Mouse (Mus musculus): ENCODE measurements around the gene Supt6.
A peak's percentile ranks its signal among the peaks of the same experiment; 100 is the strongest.
"Not testable (repeated sequence)": the region's sequence is repeated elsewhere in the genome, so short reads cannot be mapped to it uniquely, and the experiment has no call there.

The Supt6 gene

DNA sequence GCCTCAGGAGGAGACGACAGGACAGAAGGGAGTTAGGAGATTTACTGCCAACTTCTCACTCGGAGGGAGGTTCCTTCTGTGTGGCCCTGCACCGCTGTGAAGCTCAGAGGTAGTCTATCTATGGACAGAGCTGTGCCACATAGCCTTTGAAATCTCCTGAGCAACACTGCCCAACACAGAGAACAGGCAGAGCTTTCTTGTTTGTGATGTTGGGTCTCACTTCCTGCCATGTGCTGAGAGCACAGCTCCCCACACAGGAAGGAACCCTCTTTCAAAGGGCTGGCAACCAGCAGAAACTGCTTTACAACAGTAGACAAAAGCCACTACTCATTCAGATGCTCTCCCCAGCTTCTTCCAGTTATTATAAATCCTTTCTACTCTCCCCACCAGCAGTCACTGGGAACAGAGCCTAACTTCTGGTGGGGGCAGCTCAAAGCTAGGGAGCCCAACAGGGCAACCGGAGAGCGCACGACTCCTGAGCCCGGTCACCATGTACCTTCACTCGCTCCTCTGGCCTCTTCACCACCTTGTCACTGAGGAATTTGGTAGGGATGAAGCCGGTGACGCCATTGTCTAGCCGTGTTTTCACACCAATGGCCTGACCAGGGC lies 30.0 kb downstream of the Supt6 start:
- DNase-seq = no peak

DNA sequence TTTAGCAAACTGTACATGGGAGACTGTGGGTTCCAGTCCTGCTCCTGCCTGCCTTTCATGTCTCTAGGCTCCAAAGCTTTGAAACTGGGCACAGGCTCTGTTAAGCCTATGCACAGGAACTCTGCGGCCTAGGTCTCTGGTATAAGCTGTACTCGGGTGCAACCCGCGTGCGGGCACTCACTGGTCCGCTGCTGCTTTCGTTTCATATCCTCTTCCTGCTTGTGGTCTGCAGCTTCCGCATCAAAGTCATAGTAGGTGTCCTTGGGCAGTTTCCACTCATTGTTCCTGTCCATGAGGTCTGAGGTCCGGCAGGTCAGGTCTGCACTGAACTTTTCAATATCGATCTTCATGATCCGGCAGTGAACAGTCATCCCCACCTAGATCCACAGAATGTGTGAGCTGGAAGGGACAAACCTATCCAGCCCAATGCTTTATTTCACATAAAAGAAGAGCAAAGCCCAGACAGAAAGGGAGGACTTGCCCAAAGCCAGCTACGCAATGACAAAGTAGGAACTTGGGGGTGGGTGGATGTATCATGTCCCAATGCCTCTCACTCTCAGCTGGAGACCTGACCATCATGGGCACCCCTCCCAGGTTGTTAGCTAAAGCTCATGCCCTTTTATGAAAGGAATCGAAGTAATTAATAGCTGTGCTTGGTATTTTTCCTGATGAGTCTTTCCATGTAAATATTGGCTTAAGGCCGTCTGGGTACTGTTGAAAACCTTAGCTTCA lies 32.5 kb downstream of the Supt6 start:
- peak; percentile 37 to 40 for DNase-seq

DNA sequence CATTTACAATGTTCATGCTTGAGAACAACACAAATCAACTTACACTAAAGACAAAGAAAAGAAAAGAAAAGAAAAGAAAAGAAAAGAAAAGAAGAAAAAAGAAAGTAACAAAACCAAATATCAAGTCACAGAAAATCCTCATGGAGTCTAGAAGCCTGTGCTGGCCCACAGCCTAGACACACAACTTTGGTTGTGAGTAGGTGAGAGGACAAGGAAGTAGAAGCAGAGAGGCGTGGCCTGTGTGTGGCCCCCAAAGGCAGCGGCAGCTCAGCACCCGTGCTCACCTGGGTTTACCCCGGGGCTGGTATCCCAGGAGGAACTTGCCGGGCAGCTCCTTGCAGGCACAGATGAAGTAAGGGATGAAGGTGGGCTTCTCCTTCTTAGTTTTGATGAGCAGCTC lies 34.3 kb downstream of the Supt6 start:
- no peak for DNase-seq

DNA sequence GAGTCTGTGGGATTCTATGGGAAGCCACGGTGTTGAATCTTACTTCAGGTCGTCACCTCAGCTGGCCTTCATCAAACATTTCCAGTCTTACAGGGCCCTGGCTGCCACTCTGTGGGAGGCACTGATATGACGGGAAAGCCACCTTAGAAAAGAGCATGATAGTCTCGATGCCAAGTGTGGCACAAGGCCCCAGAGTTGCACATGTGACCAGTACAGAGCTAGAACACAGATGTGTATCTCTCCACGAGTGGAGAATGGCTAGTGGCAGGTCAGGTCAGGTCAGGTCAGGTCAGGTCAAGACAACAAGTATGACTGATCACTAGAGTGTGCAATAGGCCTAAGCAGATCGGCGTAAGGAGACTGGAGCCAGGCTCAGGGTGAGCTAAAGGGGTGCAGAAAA lies 35.2 kb downstream of the Supt6 start:
- DNase-seq = no peak

DNA sequence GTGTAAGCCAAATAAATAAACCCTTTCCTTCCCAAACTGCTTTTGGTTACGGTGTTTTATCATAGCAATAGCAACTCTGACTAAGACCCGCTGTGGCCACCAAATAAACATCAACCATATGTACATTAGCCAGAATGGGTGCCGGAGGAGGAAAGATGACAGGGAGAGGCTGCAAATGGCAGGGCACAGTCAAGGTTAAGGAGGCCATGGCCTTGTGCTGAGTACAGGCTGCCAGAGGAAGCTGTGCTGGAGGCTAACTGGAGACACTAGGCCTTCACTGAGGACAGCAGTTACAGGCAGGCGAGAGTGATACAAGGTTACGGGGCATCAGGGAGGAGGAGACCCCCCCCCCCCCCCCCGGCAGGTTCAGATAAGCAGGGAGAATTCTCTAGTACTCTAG lies 35.9 kb downstream of the Supt6 start:
- no peak for DNase-seq

DNA sequence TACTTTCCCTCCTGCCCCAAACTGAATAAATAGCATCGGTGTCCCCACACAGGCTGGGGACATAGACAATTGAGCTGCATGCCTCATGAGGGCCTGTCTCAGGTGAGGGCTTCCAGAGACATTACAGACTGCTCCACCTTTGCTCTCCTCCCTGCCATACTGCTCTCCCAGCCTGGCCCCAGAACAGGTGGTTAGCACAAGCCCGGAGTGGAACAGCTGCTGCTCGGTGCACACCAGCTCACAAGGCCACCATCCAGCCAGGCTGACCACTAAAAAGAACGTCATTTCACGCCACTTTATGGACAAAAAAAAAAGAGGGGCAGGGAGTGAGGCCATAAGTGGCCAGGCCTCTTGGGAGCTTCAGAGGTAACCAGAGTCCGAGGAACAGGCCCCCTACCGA lies 38.6 kb downstream of the Supt6 start:
- no peak for DNase-seq

DNA sequence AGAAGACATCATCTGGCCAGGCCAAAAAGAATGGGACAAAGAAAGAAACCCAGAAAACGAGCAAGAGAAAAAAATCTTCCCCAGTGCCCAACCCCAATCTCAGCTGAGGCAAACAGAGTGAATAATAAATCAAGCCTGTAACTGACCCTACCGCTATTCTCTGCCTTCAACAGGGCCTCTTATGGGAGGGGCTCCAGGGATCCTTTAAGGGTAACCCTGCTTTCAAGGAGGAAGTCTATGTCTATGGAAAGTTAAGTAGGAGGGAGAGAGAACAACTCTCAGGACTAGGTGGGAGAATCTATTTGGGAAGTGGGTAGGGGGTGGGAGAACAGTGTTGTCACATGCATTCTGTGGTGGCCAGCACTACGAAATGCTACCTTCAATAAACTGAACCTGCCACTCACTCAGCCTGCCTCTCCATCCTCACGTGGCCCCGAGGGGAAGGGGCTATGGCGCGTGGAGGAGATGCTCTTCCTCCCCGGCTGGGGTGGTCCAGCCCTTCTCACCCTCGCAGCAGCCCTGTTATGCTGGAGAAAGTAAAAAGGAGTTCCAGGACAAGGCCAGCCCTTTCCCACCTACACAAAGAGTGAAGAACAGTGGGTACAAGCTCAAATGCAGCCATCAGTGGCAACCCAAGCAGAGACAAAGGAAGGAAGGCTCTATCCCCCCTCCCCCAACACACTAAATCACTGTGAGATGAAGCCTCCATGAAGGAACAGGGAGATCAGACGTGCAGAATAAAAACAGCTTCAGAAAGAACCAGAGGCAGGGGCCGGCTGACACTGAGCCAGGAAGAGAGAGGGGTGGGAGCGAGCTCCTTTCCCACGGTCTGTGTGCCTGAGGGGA lies 40.2 kb downstream of the Supt6 start:
- no peak for DNase-seq

GRCm38 (mm10) chr11:78204287-78204686 lies 41.5 kb downstream of the Supt6 start:
- DNase-seq = no peak

- no peak for DNase-seq
Observed at GRCm38 (mm10) chr11:78202372-78202771, 43.4 kb downstream of the Supt6 start.

- no peak for DNase-seq
Observed at GRCm38 (mm10) chr11:78195101-78195863, 50.5 kb downstream of the Supt6 start.

DNA sequence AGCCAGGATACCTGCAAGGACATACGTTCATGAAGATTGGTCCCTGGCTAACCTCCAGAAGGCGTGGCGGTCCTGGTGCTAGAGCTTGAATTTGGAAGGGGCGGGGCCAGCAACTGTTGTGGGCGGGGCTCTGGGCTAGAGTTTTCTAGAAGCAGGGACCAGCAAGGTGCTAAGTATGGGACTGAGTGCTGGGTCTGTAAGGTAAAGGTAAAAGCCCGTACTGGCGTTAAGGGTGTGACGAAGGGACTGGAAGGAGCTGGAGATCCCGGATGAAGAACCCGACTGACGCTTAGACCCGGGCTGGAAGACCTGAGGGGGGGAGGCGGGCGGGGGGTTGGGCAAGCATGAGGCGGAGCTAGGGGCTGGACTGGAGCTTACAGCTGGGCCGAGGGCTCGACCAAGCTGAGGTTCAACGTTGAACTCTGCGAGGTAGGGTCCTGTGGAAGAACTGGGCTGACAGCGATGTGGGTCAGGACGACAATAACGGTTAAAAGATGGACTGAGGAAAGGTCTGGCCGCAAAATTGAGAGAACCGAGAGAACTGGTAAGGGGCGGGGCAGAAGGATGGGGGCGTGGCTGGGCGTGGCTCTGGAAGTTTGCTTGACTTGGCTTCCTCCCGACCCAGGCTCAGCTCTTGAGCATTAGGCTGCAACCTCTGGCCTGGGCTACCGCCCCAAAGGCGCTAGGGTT lies 51.2 kb downstream of the Supt6 start:
- DNase-seq = peak; percentile 86 to 88

GRCm38 (mm10) chr11:78193113-78193512 lies 52.7 kb downstream of the Supt6 start, which contains the start of gene Proca1:
Gene Proca1 (plus strand): TSS chr11:78193392.
- no peak for DNase-seq

- DNase-seq = no peak
Observed at GRCm38 (mm10) chr11:78190041-78190440, 55.7 kb downstream of the Supt6 start.

GRCm38 (mm10) chr11:78189234-78190040 lies 56.4 kb downstream of the Supt6 start:
- DNase-seq = peak; percentile 84 to 90

GRCm38 (mm10) chr11:78188331-78189233 lies 57.2 kb downstream of the Supt6 start, which contains the start of gene Rab34:
Gene Rab34 (plus strand): TSS chr11:78188430.
- DNase-seq = peak; percentile 87 to 92

DNA sequence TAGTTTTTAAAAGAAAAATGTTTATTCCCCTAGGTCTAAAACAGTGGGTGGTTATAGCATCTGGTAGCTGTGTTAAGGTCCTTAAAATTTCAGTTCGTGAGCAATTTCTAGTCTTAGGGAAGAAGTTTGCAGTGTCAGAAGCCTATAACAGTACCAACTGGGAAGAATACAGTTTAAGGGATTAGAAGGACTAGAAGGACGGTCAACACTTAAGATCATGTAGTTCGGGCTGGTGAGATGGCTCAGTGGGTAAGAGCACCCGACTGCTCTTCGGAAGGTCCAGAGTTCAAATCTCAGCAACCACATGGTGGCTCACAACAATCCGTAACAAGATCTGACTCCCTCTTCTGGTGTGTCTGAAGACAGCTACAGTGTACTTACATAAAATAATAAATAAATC lies 61.1 kb downstream of the Supt6 start:
- not testable (repeated sequence) for DNase-seq

DNA sequence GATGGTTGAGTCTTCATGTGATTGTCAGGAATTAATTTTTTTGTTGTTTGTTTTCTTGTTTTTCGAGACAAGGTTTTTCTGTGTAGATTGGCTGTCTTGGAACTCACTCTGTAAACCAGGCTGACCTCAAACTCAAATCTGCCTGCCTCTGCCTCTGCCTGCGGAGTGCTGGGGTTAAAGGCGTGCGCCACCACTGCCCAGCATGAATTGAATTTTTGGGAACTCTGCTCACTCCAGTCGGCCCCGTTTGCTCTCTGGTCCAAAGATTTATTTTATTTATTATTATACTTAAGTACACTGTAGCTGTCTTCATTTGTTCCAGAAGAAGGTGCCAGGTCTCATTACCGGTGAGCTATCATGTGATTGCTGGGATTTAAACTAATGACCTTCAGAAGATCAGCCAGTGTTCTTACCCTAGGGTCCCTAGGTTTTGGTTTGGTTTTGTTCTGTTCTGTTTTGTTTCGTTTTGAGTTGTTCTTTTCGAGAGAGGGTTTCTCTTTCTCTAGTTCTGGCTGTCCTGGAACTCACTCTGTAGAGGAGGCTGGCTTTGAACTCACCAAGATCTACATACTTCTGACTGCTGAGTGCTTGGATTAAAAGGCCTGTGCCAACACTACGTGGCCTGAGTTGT lies 61.8 kb downstream of the Supt6 start:
- DNase-seq = no peak

- DNase-seq = peak; percentile 85 to 86
Observed at GRCm38 (mm10) chr11:78182961-78183844, 62.6 kb downstream of the Supt6 start, which contains the start of gene Rpl23a. Gene Rpl23a (minus strand): TSS chr11:78183584.

GRCm38 (mm10) chr11:78182450-78182849 lies 63.3 kb downstream of the Supt6 start:
- DNase-seq = no peak

Data from lung, postnatal 4 days (tissue).